Mouse (Mus musculus): ENCODE results near the gene Mthfsd. TPM values are rescaled to one million over a fixed set of nuclear protein-coding genes. Genes with fewer than 3 reads are reported as not detected.

Gene Mthfsd
- polyA plus RNA-seq, 1 experiment from 2014 or later = 48.9 TPM

Small RNAs within 50 kb of the gene (microRNA-seq; reads per million reads assigned to microRNA genes)
- gene Gm27530 = not detected

Other genes starting within 250 kb of the Mthfsd start
- gene Foxf1, start 24.0 kb downstream of the Mthfsd start, polyA plus RNA-seq (2015; fragmentation: Nextera tagmentation; extraction: Ambion mirVana) = 86.9 and 88.3 TPM in 2 replicates
- gene Foxc2, start 7.8 kb upstream of the Mthfsd start, polyA plus RNA-seq (2015; fragmentation: Nextera tagmentation; extraction: Ambion mirVana) = 0.20 and 0.22 TPM in 2 replicates
- gene Foxl1, start 19.5 kb upstream of the Mthfsd start, polyA plus RNA-seq (2015; fragmentation: Nextera tagmentation; extraction: Ambion mirVana) = 5.2 and 5.8 TPM in 2 replicates